Mouse (Mus musculus): ENCODE measurements around the gene Gm6657.

- peak; percentile 0; the same call in 1 of the 2 replicates for TF ChIP-seq CTCF (IDR thresholded peaks at IDR 0.05; ENCODE audit: low read depth)
- TF ChIP-seq EP300 (IDR thresholded peaks at IDR 0.05; ENCODE audit: low read depth): no peak
These were observed 31.9 kb downstream of the Gm6657 start, which contains the start of gene Gphn for GRCm38 (mm10) chr12:78225707-78226518.

All from heart, postnatal 0 days (tissue).